Mouse (Mus musculus) cerebellum, adult 8-10 months (tissue): ENCODE measurements at regions not wholly inside any gene's neighbourhood (a gene's known extent, or its start where the extent isn't known, plus 50 kb on each side); places are given as distances from the start of the nearest gene placed in this dataset.

Experiments used
- DNase-seq: peaks from one replicate; pipeline ENCODE4 v3.0.0; 2022

- DNase-seq: no peak
Observed at GRCm38 (mm10) chr7:123642596-123642995, 142.3 kb upstream of the Zkscan2 start.

GRCm38 (mm10) chr7:123643426-123643825, 143.2 kb upstream of the Zkscan2 start:
- no peak for DNase-seq

DNA sequence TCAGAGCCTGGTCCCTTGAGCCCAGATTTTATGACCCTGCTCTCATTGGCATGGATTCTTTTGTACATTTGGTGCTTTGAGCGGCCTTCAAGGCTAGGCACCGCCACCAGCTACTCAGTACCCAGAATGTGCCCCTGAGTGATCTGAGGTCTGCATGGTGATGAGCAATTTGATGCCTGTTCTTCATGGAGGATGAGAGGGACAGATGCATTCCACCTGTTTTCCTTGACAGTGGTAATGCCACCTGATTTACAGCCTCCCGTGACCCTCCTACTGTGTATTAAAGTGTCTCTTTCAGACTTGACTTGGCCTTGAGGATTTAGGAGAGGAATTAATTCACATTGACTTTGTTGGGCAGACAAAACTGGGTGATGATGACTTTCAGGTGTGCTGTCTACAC, 145.3 kb upstream of the Zkscan2 start:
- DNase-seq: no peak

GRCm38 (mm10) chr7:123665459-123665858, 165.2 kb upstream of the Zkscan2 start:
- DNase-seq: no peak

DNA sequence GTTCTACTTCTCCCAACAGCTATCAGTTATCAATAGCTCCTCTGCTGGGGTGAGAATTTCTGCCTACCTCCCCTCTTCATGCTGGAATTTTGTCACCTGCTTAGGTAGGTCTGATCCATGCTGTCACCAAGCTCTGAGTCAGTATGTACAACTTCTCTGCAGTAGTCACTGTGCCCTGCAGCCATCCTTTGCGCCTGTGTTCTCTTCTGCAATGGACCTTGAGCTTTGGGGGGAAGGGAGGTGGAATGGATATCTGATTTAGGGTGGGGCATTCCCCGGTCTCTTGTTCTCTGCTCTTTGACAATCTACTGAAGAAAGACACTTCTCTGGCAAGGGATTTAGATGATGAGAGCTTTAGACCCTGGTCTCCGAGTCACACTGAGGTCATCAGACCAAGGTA, 184.5 kb upstream of the Zkscan2 start:
- DNase-seq: no peak

GRCm38 (mm10) chr7:123686547-123686946, 186.3 kb upstream of the Zkscan2 start:
- no peak for DNase-seq

- no peak for DNase-seq
Observed at GRCm38 (mm10) chr7:123731016-123731415, 230.8 kb upstream of the Zkscan2 start.

DNA sequence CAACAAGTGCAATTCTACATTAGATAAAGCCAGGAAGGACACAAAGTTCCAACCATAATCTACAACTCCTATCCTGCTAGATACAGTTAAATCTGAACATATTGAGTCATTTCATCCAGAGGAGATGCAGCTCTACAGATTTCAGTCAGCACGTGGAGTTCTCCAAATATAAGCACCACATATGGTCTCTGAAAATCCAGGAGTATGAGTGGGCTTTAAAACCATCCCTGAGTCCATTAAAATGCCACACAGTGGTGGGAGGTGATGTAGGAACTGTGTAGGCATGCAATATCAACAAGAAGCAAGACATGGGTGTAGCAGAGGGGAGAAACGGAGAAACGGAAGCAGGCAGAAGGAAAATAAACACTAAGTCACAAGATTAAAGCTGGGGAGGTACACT, 232.8 kb upstream of the Zkscan2 start:
- no peak for DNase-seq

DNA sequence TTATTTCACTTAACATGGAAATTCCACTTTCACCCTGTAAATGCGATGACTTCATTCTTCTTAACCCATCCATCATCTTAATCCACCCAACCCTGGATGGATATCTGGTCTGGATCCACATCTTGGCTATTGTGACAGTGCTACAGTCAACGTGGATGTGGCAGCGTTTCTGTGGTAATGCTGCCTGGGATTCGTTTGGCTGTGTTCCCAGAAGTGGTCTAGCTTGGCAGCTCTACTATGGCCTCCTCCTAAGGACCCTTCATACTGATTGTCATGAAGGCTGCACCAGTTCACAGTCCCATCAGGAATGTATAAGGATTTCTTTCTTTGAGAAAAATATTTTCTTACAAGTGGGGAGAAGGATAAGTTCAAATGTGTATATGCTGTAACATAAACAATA, 234.7 kb upstream of the Hs3st4 start:
- DNase-seq: no peak

DNA sequence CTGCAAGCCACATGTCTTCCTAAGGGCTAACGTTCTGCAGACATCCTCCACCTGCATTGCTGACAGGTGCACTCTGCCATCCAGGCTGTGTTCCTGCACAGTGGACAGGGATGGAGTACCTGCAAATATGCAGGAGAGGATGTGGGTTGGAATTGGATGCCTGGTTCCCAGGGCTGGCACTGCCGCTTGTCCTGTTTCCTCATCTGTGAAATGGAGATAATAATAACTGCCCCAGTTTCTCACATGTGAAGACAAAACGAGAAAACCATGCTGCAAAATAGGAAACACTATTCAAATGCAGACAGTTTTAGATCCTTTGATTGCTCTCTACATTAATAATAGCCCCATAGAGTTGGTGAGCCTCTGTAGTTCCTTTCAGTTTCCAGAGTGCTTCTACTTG, 229.4 kb upstream of the Hs3st4 start:
- no peak for DNase-seq

DNA sequence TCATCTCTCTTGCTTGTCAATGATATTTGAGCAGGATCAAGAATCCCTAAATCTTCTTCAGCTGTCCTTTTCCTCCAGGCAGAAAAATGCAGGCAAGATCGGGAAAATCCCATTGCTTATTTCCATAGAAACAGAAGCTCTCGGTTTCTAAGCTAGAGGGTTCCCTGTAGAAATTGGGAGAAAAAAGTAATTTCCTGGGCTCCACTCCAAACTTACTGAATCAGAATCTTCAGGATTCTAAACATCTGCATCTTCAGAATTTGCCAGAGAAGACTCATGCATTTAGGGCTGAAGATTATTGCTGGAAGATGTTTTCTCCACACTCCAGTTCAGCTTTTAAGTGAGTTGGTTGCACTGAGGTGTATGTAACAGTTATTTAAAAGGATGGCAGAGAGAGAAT, 187.6 kb upstream of the Hs3st4 start:
- no peak for DNase-seq

GRCm38 (mm10) chr7:123796096-123796495, 186.6 kb upstream of the Hs3st4 start:
- DNase-seq: peak; percentile 3

- DNase-seq: no peak
Observed at GRCm38 (mm10) chr7:123805650-123806049, 177.0 kb upstream of the Hs3st4 start.

DNA sequence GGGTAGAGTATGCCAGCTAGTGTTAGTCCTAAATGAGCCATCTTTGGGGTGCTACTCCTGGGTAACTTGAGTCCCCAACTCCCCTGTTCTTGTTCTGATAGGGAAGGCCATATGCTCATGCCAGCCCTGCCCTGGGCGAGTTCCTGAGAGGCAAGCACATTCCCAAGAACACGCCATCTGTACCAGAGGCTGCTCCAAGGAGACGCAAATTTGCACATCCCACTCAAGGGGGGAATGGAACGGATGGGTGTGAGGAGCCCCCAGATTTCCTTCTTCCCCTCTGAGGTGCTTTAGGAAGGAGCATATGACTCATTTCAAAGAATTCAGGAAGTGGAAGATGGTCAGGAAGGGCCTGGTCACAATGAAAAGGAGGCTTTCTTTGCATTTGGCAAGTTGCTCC, 158.7 kb upstream of the Hs3st4 start:
- no peak for DNase-seq

GRCm38 (mm10) chr7:123826406-123826805, 156.3 kb upstream of the Hs3st4 start:
- DNase-seq: no peak

- DNase-seq: no peak
Observed at GRCm38 (mm10) chr7:123842552-123842951, 140.1 kb upstream of the Hs3st4 start.

DNA sequence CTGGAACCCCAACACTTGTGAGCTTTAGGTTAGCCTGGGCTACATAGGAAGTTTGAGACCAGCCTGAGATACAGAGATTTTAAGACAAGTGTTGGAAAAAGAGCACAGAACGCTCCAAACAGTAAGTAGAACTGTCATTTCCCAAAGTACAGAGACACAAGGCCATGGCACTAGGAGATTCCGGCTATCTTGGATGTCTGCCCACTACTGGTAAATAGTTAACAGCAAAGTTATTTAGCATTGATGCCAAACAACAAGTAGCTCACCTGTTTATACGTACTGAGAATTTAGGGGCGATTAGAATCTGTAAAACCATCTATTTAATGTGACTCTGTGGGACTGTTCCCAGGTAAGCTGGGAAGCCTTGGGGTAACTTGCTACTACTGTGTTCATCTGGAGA, 135.6 kb upstream of the Hs3st4 start:
- no peak for DNase-seq

DNA sequence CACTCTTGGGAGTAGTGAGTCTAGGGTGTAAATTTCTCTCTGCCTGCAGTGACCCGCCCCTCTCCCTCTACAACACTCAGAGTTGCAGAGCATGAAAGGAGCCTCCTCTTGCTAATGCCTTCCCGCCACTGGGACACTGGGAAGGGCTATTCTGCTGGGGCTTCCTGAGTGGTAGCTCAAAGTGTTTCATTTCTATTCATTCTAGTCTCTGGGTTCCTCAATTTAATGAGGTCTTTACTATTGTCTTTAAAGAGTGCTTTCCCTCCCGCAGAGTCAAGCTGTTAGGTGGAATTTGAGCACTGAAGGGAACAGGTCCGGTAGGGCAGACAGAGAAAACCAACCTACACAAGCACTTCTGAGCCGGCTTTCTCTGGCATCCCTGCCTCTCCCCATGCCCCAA, 134.0 kb upstream of the Hs3st4 start:
- no peak for DNase-seq

DNA sequence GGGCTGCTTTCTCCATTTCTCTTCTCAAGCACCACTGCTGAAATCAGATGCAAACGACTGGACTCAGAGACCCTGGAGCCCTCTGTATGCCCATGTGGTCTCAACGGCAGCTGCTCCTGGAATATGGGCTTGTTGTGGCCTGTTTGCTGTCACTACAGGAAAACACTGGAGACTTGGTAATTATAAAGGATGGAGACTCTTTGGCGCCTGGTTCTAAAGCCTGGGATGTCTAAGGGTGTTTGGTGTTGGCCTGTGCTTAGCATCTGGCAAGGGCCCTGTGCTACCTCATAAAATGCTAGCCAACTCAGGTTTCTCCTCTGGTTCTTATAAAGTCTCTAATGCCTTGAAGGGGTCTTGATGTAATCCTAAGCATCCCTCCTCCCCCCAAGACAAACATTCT, 133.4 kb upstream of the Hs3st4 start:
- DNase-seq: no peak

DNA sequence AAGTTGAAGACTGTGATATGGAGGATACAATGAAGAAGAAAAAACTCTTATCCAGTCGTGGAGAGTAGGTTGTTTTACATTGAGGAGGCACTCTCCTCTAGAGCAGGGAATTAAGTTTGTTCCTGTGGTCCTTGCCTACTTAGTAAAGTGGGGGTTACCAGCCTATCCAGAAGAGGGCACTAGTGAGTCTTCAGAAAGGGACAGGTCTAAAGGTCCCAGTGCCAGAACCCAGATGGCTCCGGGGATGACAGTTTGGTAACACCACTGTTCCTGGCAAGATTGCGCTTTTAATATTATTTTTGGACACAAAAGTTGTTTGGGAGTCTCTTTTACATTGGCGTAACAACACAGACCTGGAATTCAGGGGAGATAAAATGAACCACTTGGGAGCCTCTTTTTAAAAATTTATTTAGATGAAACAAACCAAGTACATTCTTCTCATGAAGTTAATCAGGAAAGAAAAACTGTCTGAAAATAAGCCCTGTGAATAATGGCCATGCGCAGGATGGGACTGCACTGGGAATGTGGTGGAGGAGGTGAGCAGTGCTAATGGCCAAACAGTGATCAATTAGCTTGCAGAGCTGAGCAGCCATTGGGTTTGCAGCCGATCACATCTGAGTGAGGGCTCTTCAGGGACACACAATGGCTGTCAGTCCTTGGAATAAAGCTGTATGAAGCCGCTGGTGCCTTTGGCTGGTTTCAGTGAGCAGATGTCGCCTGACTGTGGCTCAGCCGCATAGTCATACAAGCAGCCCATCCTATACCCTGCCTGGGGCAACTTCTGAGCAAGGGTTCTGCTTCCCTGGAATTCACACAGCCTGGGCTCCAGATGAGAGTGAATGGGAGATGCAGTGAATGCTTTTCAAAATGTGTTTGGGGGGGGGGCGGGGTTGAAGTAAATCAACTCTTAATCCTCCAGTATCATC, 132.1 kb upstream of the Hs3st4 start:
- peak; percentile 5 for DNase-seq

GRCm38 (mm10) chr7:123857539-123857938, 125.1 kb upstream of the Hs3st4 start:
- no peak for DNase-seq

DNA sequence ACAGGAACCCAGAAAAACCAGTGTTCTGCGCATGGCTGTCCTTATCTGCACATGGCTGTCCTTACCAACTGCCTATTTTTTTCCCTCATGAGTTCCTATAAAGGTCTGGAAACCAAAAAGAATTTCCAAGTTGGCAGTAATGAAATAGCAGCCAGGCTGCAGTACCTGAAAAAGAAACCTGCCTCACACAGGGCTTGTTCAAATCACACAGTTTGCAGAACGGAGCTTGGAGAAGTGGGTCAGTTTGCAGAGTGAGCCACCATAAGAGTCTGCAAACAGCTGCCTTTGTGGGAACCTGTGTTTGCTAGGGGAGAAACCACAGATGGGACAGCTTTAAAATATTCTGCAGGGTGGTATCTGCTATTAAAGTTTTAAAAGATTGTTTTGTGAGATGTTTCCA, 121.0 kb upstream of the Hs3st4 start:
- no peak for DNase-seq

DNA sequence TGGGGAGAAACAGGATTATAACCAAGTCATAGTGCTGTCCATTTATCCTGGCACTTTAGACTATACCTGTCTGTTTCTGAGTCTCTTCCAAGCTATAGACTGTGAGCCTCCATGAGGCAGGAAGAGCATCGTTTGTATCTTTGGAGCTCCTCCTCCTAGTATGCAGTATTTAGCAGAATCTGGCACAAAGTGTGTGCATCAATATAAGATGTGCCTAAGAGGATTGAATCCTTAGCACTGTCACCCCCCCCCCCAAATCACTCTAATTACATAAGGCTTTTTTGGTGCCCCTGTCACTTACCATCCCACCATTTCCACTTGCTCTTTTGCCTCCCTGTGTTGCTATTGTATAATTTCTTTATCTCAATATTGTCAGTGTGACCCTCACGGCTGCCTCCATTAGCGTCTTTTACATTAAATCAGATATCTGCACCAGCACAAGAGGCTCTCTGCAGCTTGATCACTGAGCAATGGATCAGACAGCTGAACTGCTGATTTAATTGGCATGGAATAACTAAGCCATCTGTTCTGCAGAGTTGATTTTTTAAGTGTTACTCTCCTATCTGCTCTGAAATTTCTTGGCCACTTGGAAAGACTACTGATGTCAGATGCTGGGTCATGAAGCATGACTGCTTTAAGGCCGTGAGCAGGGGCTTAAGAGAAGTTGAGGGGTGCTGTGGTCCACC, 85.8 kb upstream of the Hs3st4 start:
- no peak for DNase-seq
